Mouse (Mus musculus) limb, embryonic 14.5 days (tissue): Measurements from ENCODE around the gene Fto. TPM values are rescaled to one million over a fixed set of nuclear protein-coding genes. Genes with fewer than 3 reads are reported as not detected.

Source experiments
- ATAC-seq: fragments of 200-750 bp; cut with Nextera tagmentation; 2 replicates; pipeline ENCODE4 v1.8.0; 2017; ENCODE audit warnings: low read depth, moderate number of reproducible peaks, moderate TSS enrichment; ENCODE audit not compliant: low FRiP score
- DNase-seq: peaks from one replicate; pipeline ENCODE4 v3.0.0-alpha.2; 2015; ENCODE audit warnings: low spot score
- H3K27ac ChIP-seq: fragments of 300-500 bp; sonication (generic); replicated peaks from 2 replicates; pipeline ENCODE4 v1.5.1; 2014; ENCODE audit warnings: low read depth, mild to moderate bottlenecking, low read length, moderate library complexity, mixed read lengths
- H3K27me3 ChIP-seq: fragments of 300-500 bp; sonication (generic); 2 replicates; pipeline ENCODE4 v1.6.1; 2014; ENCODE audit warnings: low read length, mixed read lengths; ENCODE audit not compliant: control insufficient read depth, insufficient read depth
- H3K36me3 ChIP-seq: fragments of 300-500 bp; sonication (generic); 2 replicates; pipeline ENCODE4 v1.6.1; 2014; ENCODE audit warnings: mild to moderate bottlenecking, low read length, moderate library complexity, mixed read lengths; ENCODE audit not compliant: control insufficient read depth, insufficient read depth
- H3K4me1 ChIP-seq: fragments of 300-500 bp; sonication (generic); 2 replicates; pipeline ENCODE4 v1.6.1; 2014; ENCODE audit warnings: antibody characterized with exemption, low read length, mixed read lengths; ENCODE audit not compliant: control insufficient read depth, insufficient read depth
- H3K4me2 ChIP-seq: fragments of 300-500 bp; sonication (generic); replicated peaks from 2 replicates; pipeline ENCODE4 v1.6.1; 2014; ENCODE audit warnings: low read depth, mild to moderate bottlenecking, low read length, moderate library complexity; ENCODE audit not compliant: severe bottlenecking
- H3K4me3 ChIP-seq: fragments of 300-500 bp; sonication (generic); replicated peaks from 2 replicates; pipeline ENCODE4 v1.5.1; 2014; ENCODE audit warnings: low read length
- H3K9ac ChIP-seq: fragments of 300-500 bp; sonication (generic); 2 replicates; pipeline ENCODE4 v1.6.1; 2014; ENCODE audit warnings: mild to moderate bottlenecking, low read depth, low read length, moderate library complexity; ENCODE audit not compliant: severe bottlenecking
- H3K9me3 ChIP-seq: fragments of 300-500 bp; sonication (generic); 2 replicates; pipeline ENCODE4 v1.6.1; 2016; ENCODE audit warnings: low read length; ENCODE audit not compliant: control insufficient read depth
- POLR2A ChIP-seq: fragments of 200-500 bp; IDR thresholded peaks from 2 replicates; pipeline ENCODE4 v1.8.0; 2012; ENCODE audit warnings: inconsistent platforms, mild to moderate bottlenecking, moderate library complexity, borderline replicate concordance; ENCODE audit not compliant: insufficient read depth, insufficient read length; ENCODE audit errors: extremely low read depth
- WGBS: fragments of 180-500 bp; shearing (Covaris S2); extraction: QIAGEN DNeasy Blood & Tissue Kit; methylation state at CpG from one replicate; pipeline ENCODE4 v1.1.7; 2014; 5-methylcytosine and 5-hydroxymethylcytosine counted together
- polyA plus RNA-seq, 2 experiments: library from polyadenylated mRNA; depleted of rRNA in 1 of 2; stranded (reverse) in 1 of 2; unstranded in 1 of 2; fragments of >200 nt; fragmentation: Nextera tagmentation in 1 of 2; extraction: Ambion mirVana in 1 of 2; gene quantifications; 2 replicates each; pipeline versions ENCODE4 v1.2.1 to v1.2.3; 2012 to 2014

The Fto gene
- polyA plus RNA-seq, 2 experiments: 80.0 to 107 TPM

GRCm38 (mm10) chr8:91510716-91511115, 197.4 kb downstream of the Fto start:
- TF ChIP-seq POLR2A: no peak
- H3K4me2 ChIP-seq: no peak overlapping the region
- ATAC-seq: no peak
- H3K9me3 ChIP-seq: no peaks in the 10 kb centered on the region
- peaks cover 3% of the 10 kb centered on the region for H3K4me1 ChIP-seq
- H3K27ac ChIP-seq: no peak overlapping the region
- no peak overlapping the region for H3K4me3 ChIP-seq
- no peak for DNase-seq
- 28% methylated on average over 5 of the region's 5 CpGs for WGBS
- no peak overlapping the region for H3K9ac ChIP-seq
- no peaks in the 10 kb centered on the region for H3K36me3 ChIP-seq
- H3K27me3 ChIP-seq: no peaks in the 10 kb centered on the region

GRCm38 (mm10) chr8:91511943-91512342, 198.6 kb downstream of the Fto start:
- H3K4me1 ChIP-seq: peaks cover 3% of the 10 kb centered on the region
- no peaks in the 10 kb centered on the region for H3K36me3 ChIP-seq
- WGBS: 85% methylated on average over 4 of the region's 4 CpGs
- H3K27me3 ChIP-seq: no peaks in the 10 kb centered on the region
- no peak overlapping the region for H3K27ac ChIP-seq
- no peak overlapping the region for H3K9ac ChIP-seq
- no peak for TF ChIP-seq POLR2A
- no peaks in the 10 kb centered on the region for H3K9me3 ChIP-seq
- ATAC-seq: no peak
- no peak for DNase-seq
- H3K4me3 ChIP-seq: no peak overlapping the region
- H3K4me2 ChIP-seq: no peak overlapping the region

- ATAC-seq: no peak
- TF ChIP-seq POLR2A: no peak
- Histone ChIP-seq H3K36me3 (no peaks in the 10 kb centered on the region), H3K4me1 (peaks cover 3% of the 10 kb centered on the region; the same call in 1 of the 2 replicates), H3K4me3 (no peak overlapping the region), H3K9me3 (no peaks in the 10 kb centered on the region), H3K27ac (no peak overlapping the region), H3K4me2 (no peak overlapping the region), H3K27me3 (no peaks in the 10 kb centered on the region), H3K9ac (no peak overlapping the region)
- DNase-seq: no peak
- 69% methylated on average over 16 of the region's 16 CpGs for WGBS
Observed at GRCm38 (mm10) chr8:91514752-91515478, 201.6 kb downstream of the Fto start.

- Histone ChIP-seq H3K9me3 (no peaks in the 10 kb centered on the region), H3K27ac (no peak overlapping the region), H3K4me1 (no peaks in the 10 kb centered on the region), H3K4me3 (no peak overlapping the region), H3K4me2 (no peak overlapping the region), H3K36me3 (no peaks in the 10 kb centered on the region), H3K9ac (no peak overlapping the region), H3K27me3 (0 out of 2 replicates have a peak, but pooled peaks cover 4% of the 10 kb centered on the region)
- no peak for DNase-seq
- no peak for ATAC-seq
- no peak for TF ChIP-seq POLR2A
- 22% methylated on average over 7 of the region's 7 CpGs for WGBS
Observed at GRCm38 (mm10) chr8:91516422-91516821, 203.1 kb downstream of the Fto start.

DNA sequence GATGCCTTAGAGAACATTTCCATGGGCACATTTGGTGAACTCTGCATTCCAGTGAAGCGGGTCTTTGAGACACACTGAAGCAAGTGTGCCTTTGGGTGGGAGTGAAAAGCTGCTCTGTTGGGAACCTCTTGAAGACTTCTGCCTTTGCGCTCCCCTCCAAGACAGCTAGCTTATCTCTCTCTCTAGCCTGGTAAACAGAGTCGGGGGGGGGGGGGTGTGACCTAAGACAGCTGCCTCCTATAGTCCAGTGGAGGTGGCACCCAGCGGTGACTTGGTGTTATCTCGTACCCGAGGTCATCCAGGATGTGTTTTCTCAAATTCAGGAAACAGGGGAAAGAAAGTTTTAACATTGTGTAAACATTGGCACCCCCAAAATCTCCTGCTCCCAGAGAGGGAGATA, 204.8 kb downstream of the Fto start:
- no peak overlapping the region for H3K4me3 ChIP-seq
- 40% methylated on average over 6 of the region's 6 CpGs for WGBS
- H3K36me3 ChIP-seq: peaks cover 5% of the 10 kb centered on the region
- H3K9ac ChIP-seq: no peak overlapping the region
- H3K27me3 ChIP-seq: peaks cover 4% of the 10 kb centered on the region; the same call in 1 of the 2 replicates
- DNase-seq (no peak), ATAC-seq (no peak)
- no peak overlapping the region for H3K4me2 ChIP-seq
- no peaks in the 10 kb centered on the region for H3K9me3 ChIP-seq
- no peaks in the 10 kb centered on the region for H3K4me1 ChIP-seq
- TF ChIP-seq POLR2A: no peak
- no peak overlapping the region for H3K27ac ChIP-seq
